Mouse (Mus musculus): ENCODE data around the gene Sox30.

GRCm38 (mm10) chr11:46027952-46028814, 48.1 kb downstream of the Sox30 start:
- TF ChIP-seq CTCF (IDR thresholded peaks at IDR 0.05; ENCODE audit: insufficient read depth, low read depth, low read length) = no peak
- no peak for TF ChIP-seq POLR2A (IDR thresholded peaks at IDR 0.05; ENCODE audit: insufficient read depth, low read depth, low read length)
